ENCODE assay signal across 9 mouse cellular contexts in genomic region chr14:52100170-52100960, GRCm38 (mm10). TPM values are rescaled to one million over a fixed set of nuclear protein-coding genes. Genes with fewer than 3 reads are reported as not detected.
DNase-seq lines count a peak whose midpoint lies in the region; ATAC-seq lines count a peak whose summit lies in the region.
"Had no signal": no experiment of that assay in that cellular context is flagged by ENCODE, and none has a peak within 500 bp of the region (broad histone marks: within the 10 kb centered on the region; RNA-seq: fewer than 3 reads in every experiment).

No protein-coding gene starts in this region.

- no peak overlapping the region for H3K27ac ChIP-seq in heart, embryonic 11.5 days (ENCODE audit: low read depth, low read length)
- H3K27ac ChIP-seq in forebrain, embryonic 13.5 days, result no peak overlapping the region
- H3K27ac ChIP-seq in liver, embryonic 13.5 days, result peak overlapping the region; percentile 50; the same call in 1 of the 2 replicates

- peaks cover 9% of the 10 kb centered on the region for H3K36me3 ChIP-seq in heart, embryonic 11.5 days (ENCODE audit: control insufficient read depth, insufficient read depth, low read length)
- peaks cover 27% of the 10 kb centered on the region for H3K36me3 ChIP-seq in forebrain, embryonic 13.5 days (ENCODE audit: poor library complexity, severe bottlenecking)
- H3K36me3 ChIP-seq in liver, embryonic 13.5 days, result peaks cover 49% of the 10 kb centered on the region

- H3K27me3 ChIP-seq in heart, embryonic 11.5 days (ENCODE audit: control insufficient read depth, insufficient read depth, low read length), result no peaks in the 10 kb centered on the region
- no peaks in the 10 kb centered on the region for H3K27me3 ChIP-seq in forebrain, embryonic 13.5 days
- no peaks in the 10 kb centered on the region for H3K27me3 ChIP-seq in liver, embryonic 13.5 days

- no peak for ATAC-seq in heart, embryonic 11.5 days (replicated peaks; ENCODE audit: insufficient number of reproducible peaks, low FRiP score, low TSS enrichment)
- ATAC-seq in forebrain, embryonic 13.5 days, result no peak
- ATAC-seq in liver, embryonic 13.5 days (ENCODE audit: low read depth), result no peak

- WGBS in heart, embryonic 11.5 days (ENCODE audit: insufficient replicate concordance), result 74% methylated on average over 5 of the region's 5 CpGs
- WGBS in forebrain, embryonic 13.5 days, result 82% methylated on average over 5 of the region's 5 CpGs
- 41% methylated on average over 5 of the region's 5 CpGs for WGBS in liver, embryonic 13.5 days (ENCODE audit: insufficient replicate concordance)

- peaks cover 3% of the 10 kb centered on the region; the same call in 1 of the 2 replicates for H3K4me1 ChIP-seq in heart, embryonic 11.5 days (ENCODE audit: control insufficient read depth, insufficient read depth, low read length)
- H3K4me1 ChIP-seq in forebrain, embryonic 13.5 days, result peaks cover 42% of the 10 kb centered on the region
- H3K4me1 ChIP-seq in liver, embryonic 13.5 days (replicated peaks), result peaks cover 51% of the 10 kb centered on the region

- H3K9me3 ChIP-seq in heart, embryonic 11.5 days (replicated peaks; ENCODE audit: control insufficient read depth, low read length), result no peaks in the 10 kb centered on the region
- H3K9me3 ChIP-seq in forebrain, embryonic 13.5 days (replicated peaks), result no peaks in the 10 kb centered on the region
- H3K9me3 ChIP-seq in liver, embryonic 13.5 days (replicated peaks), result no peaks in the 10 kb centered on the region

- no peak overlapping the region for H3K4me3 ChIP-seq in heart, embryonic 11.5 days (ENCODE audit: low read depth, low read length)
- no peak overlapping the region for H3K4me3 ChIP-seq in forebrain, embryonic 13.5 days
- H3K4me3 ChIP-seq in liver, embryonic 13.5 days (replicated peaks), result peak overlapping the region; percentile 32

- H3K4me2 ChIP-seq in heart, embryonic 11.5 days, result peak overlapping the region; percentile 35; the same call in 1 of the 2 replicates
- H3K4me2 ChIP-seq in forebrain, embryonic 13.5 days, result peak overlapping the region; percentile 45
- H3K4me2 ChIP-seq in liver, embryonic 13.5 days, result peak overlapping the region; percentile 91

- DNase-seq in heart, adult 9 months (ENCODE audit: low spot score in 2 of 2), result no peak
- DNase-seq in 416B (ENCODE audit: low read depth), result peak; percentile 57
- DNase-seq in liver, embryonic 13.5 days, result no peak
- no peak for DNase-seq in thymus, adult 18-20 months
- no peak for DNase-seq in cerebellum, adult 8-10 months
- no peak for DNase-seq in layer of hippocampus, postnatal 10 days (ENCODE audit: low spot score in 2 of 2)

- no peak overlapping the region for H3K9ac ChIP-seq in heart, embryonic 11.5 days (ENCODE audit: low read depth, low read length)
- H3K9ac ChIP-seq in forebrain, embryonic 13.5 days, result no peak overlapping the region; the same call in 1 of the 2 replicates
- H3K9ac ChIP-seq in liver, embryonic 13.5 days, result peak overlapping the region; percentile 51

RNA-seq across cellular contexts. Expression of gene Hnrnpc, which starts 3.5 kb away (rescaled TPM):
- polyA plus RNA-seq in heart, embryonic 11.5 days (2014; fragmentation: Nextera tagmentation; extraction: Ambion mirVana), result 456 and 484 TPM in 2 replicates
- 830 and 894 TPM in 2 replicates for polyA plus RNA-seq in forebrain, embryonic 13.5 days (2015; fragmentation: Nextera tagmentation; extraction: Ambion mirVana)
- 388 and 457 TPM in 2 replicates for polyA plus RNA-seq in liver, embryonic 13.5 days (2015; fragmentation: Nextera tagmentation; extraction: Ambion mirVana)
- total RNA-seq in layer of hippocampus, postnatal 10 days (2021), result 100 to 1,000 TPM; 213 to 215 TPM

RNA-seq across cellular contexts. Expression of gene Rpgrip1, which starts 10.1 kb away (rescaled TPM):
- polyA plus RNA-seq in heart, embryonic 11.5 days (2014; fragmentation: Nextera tagmentation; extraction: Ambion mirVana), result 46.5 and 49.7 TPM in 2 replicates
- polyA plus RNA-seq in forebrain, embryonic 13.5 days (2015; fragmentation: Nextera tagmentation; extraction: Ambion mirVana), result 82.5 and 91.0 TPM in 2 replicates
- polyA plus RNA-seq in liver, embryonic 13.5 days (2015; fragmentation: Nextera tagmentation; extraction: Ambion mirVana), result 63.8 and 64.0 TPM in 2 replicates
- 1 to 10 TPM; 1.8 to 3.3 TPM for total RNA-seq in layer of hippocampus, postnatal 10 days (2021)

RNA-seq across cellular contexts. Expression of gene Olfr221, which starts 58.1 kb away (rescaled TPM):
- polyA plus RNA-seq in heart, embryonic 11.5 days (2014; fragmentation: Nextera tagmentation; extraction: Ambion mirVana), result not detected in 2 replicates
- polyA plus RNA-seq in forebrain, embryonic 13.5 days (2015; fragmentation: Nextera tagmentation; extraction: Ambion mirVana), result not detected in 2 replicates
- polyA plus RNA-seq in liver, embryonic 13.5 days (2015; fragmentation: Nextera tagmentation; extraction: Ambion mirVana), result not detected in 2 replicates
- total RNA-seq in layer of hippocampus, postnatal 10 days (2021), result not detected
- total RNA-seq: left cerebral cortex, postnatal 10 days had no signal

Comparison
In these comparisons a context has a peak if more than half of its experiments do, and no peak if none do; other contexts are left out.
1. H3K4me2 ChIP-seq: peak in every context shown above with its lines; median percentile 91 in liver, embryonic 13.5 days; 45 in forebrain, embryonic 13.5 days; 35 in heart, embryonic 11.5 days.